Mouse (Mus musculus): ENCODE measurements around the gene Rmi1.
"Not testable (repeated sequence)": the region's sequence is repeated elsewhere in the genome, so short reads cannot be mapped to it uniquely, and the experiment has no call there.

Gene Rmi1

GRCm38 (mm10) chr13:58402003-58402743 lies at the start of gene Rmi1:
Gene Rmi1 (plus strand): TSS chr13:58402248.
- peak; percentile 97 to 99 for DNase-seq

GRCm38 (mm10) chr13:58352996-58353395 lies 49.1 kb upstream of the Rmi1 start:
- no peak for DNase-seq

DNA sequence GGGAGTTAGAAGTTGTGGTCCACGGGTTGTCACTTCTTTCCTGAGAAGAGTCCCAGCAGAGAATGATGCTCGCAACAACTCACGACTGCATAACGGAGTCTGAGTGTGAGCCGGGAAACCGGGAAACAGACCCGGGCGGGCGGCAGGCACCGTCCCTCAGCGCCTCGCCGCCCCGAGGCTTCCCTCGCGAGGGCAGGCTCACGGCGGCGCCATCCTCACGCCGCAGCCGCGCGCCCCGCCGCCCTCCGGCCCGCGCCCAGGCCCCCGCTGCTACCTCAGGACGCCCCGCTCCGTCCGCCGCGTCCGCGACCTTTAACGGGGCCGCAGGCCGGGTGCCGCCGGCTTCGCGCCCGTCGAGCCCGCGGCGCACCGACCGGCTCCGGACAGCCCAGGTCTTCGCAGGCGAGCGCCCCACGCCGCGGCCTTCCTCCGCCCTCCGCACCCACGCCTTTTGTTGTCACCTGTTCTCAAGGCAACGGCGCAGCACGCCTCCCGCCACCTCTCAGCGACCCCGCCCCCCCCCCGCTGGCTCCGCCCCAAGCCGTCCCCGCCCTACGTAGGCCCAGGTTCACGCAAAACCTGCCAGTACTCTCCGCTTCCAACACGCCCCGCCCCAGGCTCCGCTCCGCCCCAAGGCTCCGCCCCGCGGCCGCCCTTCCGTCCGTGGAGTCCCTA lies 43.3 kb upstream of the Rmi1 start, which contains the start of gene Kif27:
TSS of gene Kif27 (minus strand) at position 494 of the 675 bp plus-strand sequence.
- peak; percentile 88 to 94 for DNase-seq

- no peak for DNase-seq
These were observed 42.8 kb upstream of the Rmi1 start for GRCm38 (mm10) chr13:58359304-58359653.

GRCm38 (mm10) chr13:58364353-58365175 lies 37.5 kb upstream of the Rmi1 start:
- peak; percentile 43 to 63 for DNase-seq

GRCm38 (mm10) chr13:58365179-58365578 lies 36.9 kb upstream of the Rmi1 start:
- DNase-seq = not testable (repeated sequence)

DNA sequence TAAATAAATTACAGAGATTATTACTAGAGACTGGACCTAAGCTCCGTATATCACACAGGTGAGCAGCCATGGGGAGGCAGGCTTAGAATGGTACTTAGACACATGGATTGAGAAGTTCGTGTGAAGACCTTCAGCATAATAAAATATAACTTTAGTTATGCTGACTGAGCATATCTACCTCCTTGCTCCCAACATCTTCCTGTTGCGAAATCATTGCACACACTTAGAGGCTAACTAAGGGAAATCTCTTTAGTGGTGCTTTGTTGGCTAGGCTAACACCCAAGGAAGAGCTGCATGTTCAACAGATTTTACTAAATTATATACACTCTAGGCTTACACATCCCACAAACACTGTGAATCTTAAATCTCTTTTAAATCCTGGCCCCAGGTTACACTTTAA lies 35.7 kb upstream of the Rmi1 start:
- no peak for DNase-seq

- DNase-seq = no peak
These were observed 34.4 kb upstream of the Rmi1 start for GRCm38 (mm10) chr13:58367641-58368040.

GRCm38 (mm10) chr13:58368835-58369234 lies 33.2 kb upstream of the Rmi1 start:
- DNase-seq = no peak

GRCm38 (mm10) chr13:58372278-58373152 lies 29.5 kb upstream of the Rmi1 start:
- DNase-seq = no peak

GRCm38 (mm10) chr13:58373153-58373470 lies 28.9 kb upstream of the Rmi1 start:
- no peak for DNase-seq

DNA sequence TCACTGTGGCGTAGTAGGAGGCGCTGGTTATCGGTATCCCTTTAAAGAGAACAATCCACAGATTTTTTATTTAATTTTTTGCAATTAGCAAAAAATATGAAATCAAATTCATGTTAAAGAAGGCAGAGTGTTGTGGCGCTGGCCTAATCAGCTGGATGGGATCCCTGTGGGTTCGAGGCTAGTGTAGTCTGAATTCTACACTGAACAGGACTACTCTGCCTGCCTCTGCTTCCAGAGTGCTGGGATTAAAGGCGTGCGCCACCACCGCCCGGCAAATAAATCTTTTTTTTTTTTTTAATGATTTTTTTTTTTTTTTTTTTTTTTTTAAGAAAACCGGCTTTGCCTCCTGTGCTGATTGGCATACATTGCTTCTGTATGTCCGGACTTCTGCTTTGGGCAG lies 17.7 kb upstream of the Rmi1 start:
- DNase-seq = no peak

GRCm38 (mm10) chr13:58384779-58385546 lies 17.1 kb upstream of the Rmi1 start, which contains the start of gene 2210016F16Rik:
Gene 2210016F16Rik (minus strand): TSS chr13:58385225.
- DNase-seq = peak; percentile 65 to 82

DNA sequence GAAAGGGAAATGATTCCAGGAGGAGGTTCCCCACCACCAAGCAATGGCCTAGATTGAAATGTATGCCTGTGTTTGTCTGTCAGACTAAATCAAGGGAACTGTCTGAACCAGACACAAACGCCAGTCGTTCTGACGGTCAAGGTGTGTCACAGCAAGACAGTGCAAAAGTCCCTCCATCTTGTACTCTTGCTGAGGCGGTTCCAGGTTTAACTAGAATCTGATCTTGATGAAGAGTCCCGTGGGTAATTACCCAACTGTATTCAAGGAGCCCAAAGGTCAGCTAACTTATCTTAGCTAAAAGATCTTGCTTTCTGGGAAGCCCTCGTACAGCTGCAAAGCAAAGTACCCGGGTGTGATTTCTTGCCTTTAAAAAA lies 16.5 kb upstream of the Rmi1 start:
- no peak for DNase-seq

DNA sequence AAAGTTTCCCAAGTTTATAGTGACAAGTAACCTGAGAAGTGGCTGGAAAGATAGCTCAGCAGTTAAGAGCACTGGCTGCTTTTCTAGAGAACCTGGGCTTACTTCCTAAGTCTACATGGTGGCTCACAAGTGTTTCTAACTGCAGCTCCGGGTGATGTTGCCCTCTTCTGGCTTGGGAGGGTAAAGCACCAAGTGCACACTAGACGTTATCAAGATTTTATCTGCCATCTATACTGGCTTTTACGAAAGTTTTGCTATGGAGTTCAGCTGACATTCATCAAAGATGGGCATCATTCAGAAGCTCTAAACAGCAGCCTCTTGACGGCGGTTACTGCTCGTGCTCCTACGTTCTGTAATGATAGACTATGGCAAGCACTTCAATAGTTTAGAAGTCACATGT lies 14.1 kb upstream of the Rmi1 start:
- DNase-seq = peak; percentile 74 to 84

DNA sequence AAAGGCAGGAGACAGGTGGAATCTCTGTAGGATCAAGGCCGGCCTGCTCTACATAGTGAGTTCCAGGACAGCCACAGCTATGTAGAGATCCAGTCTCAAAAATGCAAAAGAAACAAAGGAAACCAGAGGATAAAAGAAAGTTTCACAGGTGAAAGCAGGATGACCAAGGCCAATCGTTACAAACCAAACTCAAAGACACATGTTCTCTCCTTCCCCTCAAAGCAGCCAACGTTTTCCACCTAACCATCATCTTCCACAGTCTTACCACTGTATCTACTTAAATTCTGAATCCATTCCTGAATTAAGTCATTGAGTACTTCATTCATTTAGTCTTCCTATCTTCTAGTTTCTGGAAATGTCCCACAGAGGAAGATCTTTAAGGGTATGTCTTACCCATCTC lies 13.7 kb upstream of the Rmi1 start:
- no peak for DNase-seq

- no peak for DNase-seq
These were observed 12.6 kb upstream of the Rmi1 start for GRCm38 (mm10) chr13:58389324-58389951.

- DNase-seq = not testable (repeated sequence)
These were observed 7.7 kb upstream of the Rmi1 start for GRCm38 (mm10) chr13:58394392-58394791.

- DNase-seq = no peak
These were observed 4.4 kb upstream of the Rmi1 start for GRCm38 (mm10) chr13:58397651-58398050.

DNA sequence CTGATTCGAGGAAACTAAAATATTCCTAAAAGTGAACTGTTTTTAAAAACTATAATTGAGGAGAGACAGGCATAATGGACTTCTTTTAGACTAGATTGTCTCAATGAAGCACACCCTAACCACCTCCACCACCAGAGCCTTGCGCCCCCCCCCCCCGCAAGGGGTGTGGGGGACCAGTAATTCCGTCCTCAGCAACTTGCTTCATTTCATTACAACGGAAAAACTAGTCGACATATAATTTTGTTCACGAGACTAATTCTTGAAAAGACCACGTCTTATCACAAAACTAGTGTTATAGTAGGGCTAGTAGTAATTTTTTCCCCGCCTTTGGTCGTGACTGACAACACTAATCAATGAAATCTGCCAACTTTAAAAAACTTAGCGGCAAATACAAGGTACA lies 1.5 kb upstream of the Rmi1 start:
- no peak for DNase-seq
